Mouse (Mus musculus): ENCODE results near the gene Foxp3. TPM values are rescaled to one million over a fixed set of nuclear protein-coding genes. Genes with fewer than 3 reads are reported as not detected.

The Foxp3 gene
- polyA plus RNA-seq, 1 experiment from 2014 or later: not detected

DNA sequence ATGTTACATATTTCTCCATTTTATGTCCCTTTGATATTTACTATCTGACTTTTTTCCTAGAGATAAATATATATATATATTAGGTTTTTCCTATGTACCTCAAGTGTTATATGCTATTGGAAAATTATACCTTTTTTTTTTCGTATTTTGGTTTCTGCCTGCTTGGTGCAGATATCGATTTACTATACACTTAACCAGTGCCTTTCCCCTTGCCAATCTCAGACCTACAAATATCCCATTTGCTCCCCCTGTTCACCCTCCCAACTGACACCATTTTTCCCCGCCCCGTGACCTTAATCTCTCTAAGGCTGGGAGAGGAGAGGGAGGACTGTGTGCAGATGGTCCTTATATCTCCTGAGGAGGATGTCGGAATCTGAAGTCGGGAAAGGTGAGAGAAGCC, 33.3 kb downstream of the Foxp3 start, which contains the start of gene Cacna1f:
Gene Cacna1f (plus strand): TSS at position 301 of the 400 bp plus-strand sequence.
- no peak for TF ChIP-seq EP300 (IDR thresholded peaks at IDR 0.05; ENCODE audit: low read depth)
- no peak for TF ChIP-seq CTCF (IDR thresholded peaks at IDR 0.05; ENCODE audit: low read depth)
- H3K4me2 ChIP-seq (ENCODE audit: low read depth, low read length): no peak within 1 kb of the TSS
- WGBS (ENCODE audit: insufficient replicate concordance): 73% methylated on average over 6 of the region's 6 CpGs
- H3K9me3 ChIP-seq (ENCODE audit: low read length): no peaks in the 10 kb centered on the region
- ATAC-seq (no peak), DNase-seq (no peak)
- H3K4me1 ChIP-seq (ENCODE audit: insufficient read depth): no peaks in the 10 kb centered on the region
- no peak within 1 kb of the TSS for H3K4me3 ChIP-seq (ENCODE audit: low read depth, low read length)
- H3K9ac ChIP-seq (replicated peaks): no peak within 1 kb of the TSS
- peaks cover 11% of the 10 kb centered on the region; the same call in 1 of the 2 replicates for H3K27me3 ChIP-seq (ENCODE audit: insufficient read depth, low read length)
- no peak within 1 kb of the TSS for H3K27ac ChIP-seq (ENCODE audit: low read depth)
- H3K36me3 ChIP-seq (replicated peaks; ENCODE audit: insufficient read depth, low read length): 0 out of 2 replicates have a peak, but pooled peaks cover 2% of the 10 kb centered on the region

DNA sequence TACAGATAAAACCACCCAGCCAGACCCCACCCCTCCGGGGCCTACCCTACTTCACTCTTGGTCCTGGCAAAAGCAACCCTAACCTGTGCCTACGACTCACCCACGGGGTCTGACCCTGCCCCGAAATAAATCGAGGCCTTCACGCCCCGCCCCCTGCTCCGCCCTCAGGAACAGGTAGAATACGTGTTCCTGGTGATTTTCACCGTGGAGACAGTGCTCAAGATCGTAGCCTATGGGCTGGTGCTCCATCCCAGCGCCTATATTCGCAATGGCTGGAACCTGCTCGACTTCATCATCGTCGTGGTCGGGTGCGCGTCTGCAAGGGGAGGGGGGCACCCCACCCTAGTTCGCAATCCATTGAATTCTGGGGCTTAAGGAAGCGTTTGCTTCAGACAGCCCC, 36.6 kb downstream of the Foxp3 start:
- 21% methylated on average over 21 of the region's 21 CpGs for WGBS (ENCODE audit: insufficient replicate concordance)
- H3K27ac ChIP-seq (ENCODE audit: low read depth): no peak overlapping the region
- H3K4me3 ChIP-seq (ENCODE audit: low read depth, low read length): no peak overlapping the region
- no peak for ATAC-seq
- H3K9ac ChIP-seq (replicated peaks): no peak overlapping the region
- H3K9me3 ChIP-seq (ENCODE audit: low read length): no peaks in the 10 kb centered on the region
- H3K36me3 ChIP-seq (replicated peaks; ENCODE audit: insufficient read depth, low read length): no peaks in the 10 kb centered on the region
- H3K27me3 ChIP-seq (ENCODE audit: insufficient read depth, low read length): peaks cover 11% of the 10 kb centered on the region; the same call in 1 of the 2 replicates
- TF ChIP-seq CTCF (IDR thresholded peaks at IDR 0.05; ENCODE audit: low read depth) (no peak), EP300 (IDR thresholded peaks at IDR 0.05; ENCODE audit: low read depth) (no peak)
- H3K4me1 ChIP-seq (ENCODE audit: insufficient read depth): no peaks in the 10 kb centered on the region
- no peak overlapping the region for H3K4me2 ChIP-seq (ENCODE audit: low read depth, low read length)
- DNase-seq: no peak

DNA sequence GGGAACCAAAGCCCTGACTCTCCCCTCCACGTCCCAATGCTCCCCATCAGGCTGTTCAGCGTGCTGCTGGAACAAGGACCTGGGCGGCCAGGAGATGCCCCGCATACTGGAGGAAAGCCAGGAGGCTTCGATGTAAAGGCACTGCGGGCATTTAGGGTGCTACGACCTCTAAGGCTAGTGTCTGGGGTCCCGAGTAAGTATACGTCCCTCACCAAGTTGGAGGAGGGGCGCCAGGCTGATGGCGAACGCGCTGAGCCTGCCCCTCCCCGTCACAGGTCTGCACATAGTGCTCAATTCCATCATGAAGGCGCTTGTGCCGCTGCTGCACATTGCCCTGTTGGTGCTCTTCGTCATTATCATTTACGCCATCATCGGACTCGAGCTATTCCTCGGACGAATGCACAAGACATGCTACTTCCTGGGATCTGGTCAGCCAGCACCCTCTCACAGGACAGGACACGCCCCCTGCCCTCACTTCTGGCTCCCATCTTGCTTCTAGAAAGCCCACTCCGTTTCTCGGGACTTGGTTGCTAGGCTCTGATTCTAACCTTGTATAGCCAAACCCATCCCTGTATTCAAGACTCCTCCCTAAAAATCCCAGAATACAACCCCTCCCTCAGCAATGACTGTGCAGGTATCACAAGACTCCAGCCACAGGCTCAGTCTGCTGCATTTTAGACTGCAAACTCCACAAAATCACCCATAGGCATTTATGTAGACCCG, 37.3 kb downstream of the Foxp3 start:
- H3K36me3 ChIP-seq (replicated peaks; ENCODE audit: insufficient read depth, low read length): no peaks in the 10 kb centered on the region
- ATAC-seq: no peak
- peak overlapping the region; percentile 19; the same call in 1 of the 2 replicates for H3K4me3 ChIP-seq (ENCODE audit: low read depth, low read length)

DNA sequence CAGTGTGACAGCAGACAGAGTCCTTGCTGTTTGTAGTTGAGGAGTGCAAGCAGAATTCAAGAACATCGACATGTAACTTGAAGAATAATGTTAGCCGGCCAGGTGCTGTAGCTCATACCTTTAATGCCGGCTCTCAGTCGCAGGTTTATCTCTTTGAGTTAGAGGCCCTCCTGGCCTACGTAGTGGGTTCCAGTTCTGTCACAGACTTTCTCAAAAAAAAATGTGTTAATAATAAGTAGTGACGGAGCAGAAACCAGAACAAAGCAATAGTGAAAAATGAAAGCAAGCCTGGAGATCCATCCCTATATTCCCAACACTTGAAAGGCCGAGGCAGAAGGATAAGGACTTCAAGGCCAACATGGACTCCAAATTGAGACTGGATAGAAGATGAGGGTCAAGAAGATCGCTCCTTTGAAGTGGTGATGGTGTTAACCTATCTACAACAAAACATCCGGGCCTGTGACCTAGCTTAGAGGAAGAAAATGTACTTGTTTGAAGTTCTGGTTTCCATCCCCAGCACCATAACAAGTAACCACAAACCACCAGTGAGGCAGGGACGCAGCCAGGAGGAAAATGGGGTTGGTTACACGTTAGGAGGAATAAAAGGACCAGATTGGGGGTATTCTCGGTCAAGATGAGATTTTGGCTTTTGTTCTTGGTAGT, 44.6 kb downstream of the Foxp3 start:
- no peak overlapping the region for H3K4me2 ChIP-seq (ENCODE audit: low read depth, low read length)
- no peaks in the 10 kb centered on the region for H3K36me3 ChIP-seq (replicated peaks; ENCODE audit: insufficient read depth, low read length)
- DNase-seq (no peak), ATAC-seq (no peak)
- TF ChIP-seq CTCF (IDR thresholded peaks at IDR 0.05; ENCODE audit: low read depth) (no peak), EP300 (IDR thresholded peaks at IDR 0.05; ENCODE audit: low read depth) (no peak)
- 65% methylated on average over 12 of the region's 12 CpGs for WGBS (ENCODE audit: insufficient replicate concordance)
- H3K27me3 ChIP-seq (ENCODE audit: insufficient read depth, low read length): no peaks in the 10 kb centered on the region
- no peak overlapping the region for H3K27ac ChIP-seq (ENCODE audit: low read depth)
- no peak overlapping the region for H3K4me3 ChIP-seq (ENCODE audit: low read depth, low read length)
- H3K4me1 ChIP-seq (ENCODE audit: insufficient read depth): no peaks in the 10 kb centered on the region
- H3K9me3 ChIP-seq (ENCODE audit: low read length): no peaks in the 10 kb centered on the region
- H3K9ac ChIP-seq (replicated peaks): no peak overlapping the region

More for the DNA sequence above, 37.3 kb downstream of the Foxp3 start:
- WGBS (ENCODE audit: insufficient replicate concordance): 28% methylated on average over 26 of the region's 26 CpGs
- Histone ChIP-seq H3K27ac (ENCODE audit: low read depth) (no peak overlapping the region), H3K9ac (replicated peaks) (no peak overlapping the region), H3K4me2 (ENCODE audit: low read depth, low read length) (peak overlapping the region; percentile 40), H3K4me1 (ENCODE audit: insufficient read depth) (no peaks in the 10 kb centered on the region), H3K27me3 (ENCODE audit: insufficient read depth, low read length) (peaks cover 11% of the 10 kb centered on the region; the same call in 1 of the 2 replicates), H3K9me3 (ENCODE audit: low read length) (no peaks in the 10 kb centered on the region)
- no peak for DNase-seq
- TF ChIP-seq CTCF (IDR thresholded peaks at IDR 0.05; ENCODE audit: low read depth): no peak
- TF ChIP-seq EP300 (IDR thresholded peaks at IDR 0.05; ENCODE audit: low read depth): no peak

DNA sequence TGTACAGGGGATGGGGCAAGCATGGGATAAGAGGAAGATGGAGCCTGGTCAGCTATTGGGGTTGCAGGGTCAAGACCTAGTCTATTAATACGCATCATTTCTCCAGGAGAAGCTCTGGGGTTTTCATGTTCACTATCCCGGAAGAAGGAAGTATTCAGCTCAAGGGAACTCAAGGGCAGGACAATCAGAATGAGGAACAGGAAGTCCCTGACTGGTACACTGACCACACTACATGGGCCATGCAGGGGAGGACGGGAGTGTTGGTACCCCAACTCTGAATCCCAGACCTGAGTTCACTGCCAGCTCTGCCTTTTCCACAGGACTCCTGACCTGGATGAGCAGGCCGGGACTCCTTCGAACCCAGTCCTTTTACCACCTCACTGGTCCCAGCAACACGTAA, 59.1 kb downstream of the Foxp3 start:
- TF ChIP-seq EP300 (IDR thresholded peaks at IDR 0.05; ENCODE audit: low read depth) (no peak), CTCF (IDR thresholded peaks at IDR 0.05; ENCODE audit: low read depth) (no peak)
- no peak overlapping the region for H3K4me2 ChIP-seq (ENCODE audit: low read depth, low read length)
- H3K36me3 ChIP-seq (replicated peaks; ENCODE audit: insufficient read depth, low read length): no peaks in the 10 kb centered on the region
- 63% methylated on average over 6 of the region's 6 CpGs for WGBS (ENCODE audit: insufficient replicate concordance)
- H3K27ac ChIP-seq (ENCODE audit: low read depth): no peak overlapping the region
- H3K9ac ChIP-seq (replicated peaks): no peak overlapping the region
- ATAC-seq (no peak), DNase-seq (no peak)
- no peak overlapping the region for H3K4me3 ChIP-seq (ENCODE audit: low read depth, low read length)
- H3K27me3 ChIP-seq (ENCODE audit: insufficient read depth, low read length): no peaks in the 10 kb centered on the region
- H3K4me1 ChIP-seq (ENCODE audit: insufficient read depth): no peaks in the 10 kb centered on the region
- no peaks in the 10 kb centered on the region for H3K9me3 ChIP-seq (ENCODE audit: low read length)

DNA sequence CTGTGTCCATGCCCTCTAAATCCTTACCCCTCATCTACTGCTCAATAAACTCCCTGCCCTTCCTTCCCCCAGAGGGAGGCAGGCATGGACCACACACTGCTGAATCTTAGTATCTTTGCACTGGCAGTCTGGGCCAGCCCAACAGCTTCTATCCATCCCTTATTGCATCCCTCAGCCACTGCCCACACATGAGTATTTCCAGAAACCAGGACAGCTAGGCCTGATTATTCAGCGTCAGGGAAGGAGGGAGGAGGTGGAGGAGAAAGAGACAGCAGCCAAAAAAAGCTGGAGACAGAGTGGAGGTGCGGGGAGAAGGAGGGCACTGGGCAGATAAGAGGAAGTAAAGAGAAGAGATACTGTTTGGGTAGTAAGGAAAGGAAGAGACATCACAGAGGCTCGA, 61.7 kb downstream of the Foxp3 start:
- H3K27me3 ChIP-seq (ENCODE audit: insufficient read depth, low read length): peaks cover 13% of the 10 kb centered on the region
- no peaks in the 10 kb centered on the region for H3K36me3 ChIP-seq (replicated peaks; ENCODE audit: insufficient read depth, low read length)
- TF ChIP-seq EP300 (IDR thresholded peaks at IDR 0.05; ENCODE audit: low read depth): no peak
- no peak for TF ChIP-seq CTCF (IDR thresholded peaks at IDR 0.05; ENCODE audit: low read depth)
- no peaks in the 10 kb centered on the region for H3K4me1 ChIP-seq (ENCODE audit: insufficient read depth)
- WGBS (ENCODE audit: insufficient replicate concordance): 54% methylated on average over 3 of the region's 3 CpGs
- H3K27ac ChIP-seq (ENCODE audit: low read depth): no peak overlapping the region
- H3K9me3 ChIP-seq (ENCODE audit: low read length): no peaks in the 10 kb centered on the region
- no peak overlapping the region for H3K4me3 ChIP-seq (ENCODE audit: low read depth, low read length)
- no peak overlapping the region for H3K9ac ChIP-seq (replicated peaks)
- H3K4me2 ChIP-seq (ENCODE audit: low read depth, low read length): no peak overlapping the region
- DNase-seq (no peak), ATAC-seq (no peak)

Measured in liver, postnatal 0 days (tissue).